Mouse (Mus musculus) stomach, postnatal 0 days (tissue): ENCODE results near the gene Abhd2. TPM values are rescaled to one million over a fixed set of nuclear protein-coding genes. Genes with fewer than 3 reads are reported as not detected.

Experiments used
- ATAC-seq: fragments of 200-750 bp; cut with Nextera tagmentation; 2 replicates; pipeline ENCODE4 v1.8.0; 2017; ENCODE audit not compliant: low FRiP score, low TSS enrichment
- DNase-seq: peaks from one replicate; pipeline ENCODE4 v3.0.0-alpha.2; 2016; ENCODE audit warnings: low spot score
- H3K27ac ChIP-seq: fragments of 300-500 bp; sonication (generic); replicated peaks from 2 replicates; pipeline ENCODE4 v1.5.1; 2014; ENCODE audit warnings: mild to moderate bottlenecking, control low read depth
- H3K27me3 ChIP-seq: fragments of 300-500 bp; sonication (generic); 2 replicates; pipeline ENCODE4 v1.6.1; 2014; ENCODE audit warnings: low read length; ENCODE audit not compliant: control insufficient read depth, insufficient read depth
- H3K36me3 ChIP-seq: fragments of 300-500 bp; sonication (generic); 2 replicates; pipeline ENCODE4 v1.6.1; 2014; ENCODE audit warnings: low read length, mixed read lengths; ENCODE audit not compliant: control insufficient read depth, insufficient read depth
- H3K4me1 ChIP-seq: fragments of 300-500 bp; sonication (generic); replicated peaks from 2 replicates; pipeline ENCODE4 v1.6.1; 2014; ENCODE audit warnings: antibody characterized with exemption; ENCODE audit not compliant: control insufficient read depth, insufficient read depth
- H3K4me2 ChIP-seq: fragments of 300-500 bp; sonication (generic); replicated peaks from 2 replicates; pipeline ENCODE4 v1.6.1; 2014; ENCODE audit warnings: low read depth, mild to moderate bottlenecking, control low read depth, moderate library complexity
- H3K4me3 ChIP-seq: fragments of 300-500 bp; sonication (generic); 2 replicates; pipeline ENCODE4 v1.5.1; 2014; ENCODE audit warnings: low read depth, low read length, control low read depth
- H3K9ac ChIP-seq: fragments of 300-500 bp; sonication (generic); 2 replicates; pipeline ENCODE4 v1.6.1; 2014; ENCODE audit warnings: mild to moderate bottlenecking, low read length, control low read depth, mixed read lengths
- H3K9me3 ChIP-seq: fragments of 300-500 bp; sonication (generic); 2 replicates; pipeline ENCODE4 v1.6.1; 2016; ENCODE audit warnings: low read length; ENCODE audit not compliant: control insufficient read depth
- CTCF ChIP-seq: IDR thresholded peaks from 2 replicates; pipeline ENCODE4 v1.5.1; 2016; ENCODE audit warnings: antibody characterized with exemption, low read depth, mild to moderate bottlenecking, moderate library complexity
- EP300 ChIP-seq: optimal IDR thresholded peaks from 2 replicates; pipeline ENCODE3; 2016; ENCODE audit warnings: antibody characterized with exemption
- WGBS: fragments of 180-500 bp; shearing (Covaris S2); extraction: QIAGEN DNeasy Blood & Tissue Kit; methylation state at CpG from one replicate; pipeline ENCODE4 v1.1.7; 2014; 5-methylcytosine and 5-hydroxymethylcytosine counted together
- polyA plus RNA-seq: library from polyadenylated mRNA; unstranded; fragments of >200 nt; fragmentation: Nextera tagmentation; extraction: Ambion mirVana; gene quantifications from 2 replicates; pipeline ENCODE4 v1.2.1, GENCODE M21; 2015

Abhd2 gene
- polyA plus RNA-seq, 1 experiment from 2014 or later, result 27.5 TPM

DNA sequence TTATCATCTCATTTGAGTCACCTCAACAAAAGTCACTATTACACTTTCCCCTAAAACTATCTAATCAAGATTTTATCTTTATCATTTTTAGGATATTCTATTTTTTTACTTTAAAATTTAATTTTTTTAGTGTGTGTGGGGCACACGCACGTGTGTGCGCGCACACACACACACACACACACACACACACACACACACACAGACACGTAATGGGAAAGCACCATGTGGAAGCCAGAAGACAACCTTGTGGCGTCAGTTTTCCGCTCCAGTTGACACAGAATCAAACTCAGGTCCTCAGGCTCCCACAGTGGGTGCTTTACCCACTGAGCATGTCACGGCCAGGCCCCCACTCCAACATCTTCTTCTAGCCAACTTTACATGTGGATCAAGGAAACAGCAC lies 4.1 kb upstream of the Abhd2 start:
- H3K4me1 ChIP-seq, result peaks cover under 1% of the 10 kb centered on the region; the same call in 1 of the 2 replicates
- H3K4me3 ChIP-seq, result no peak overlapping the region
- H3K27me3 ChIP-seq, result no peaks in the 10 kb centered on the region
- no peaks in the 10 kb centered on the region for H3K36me3 ChIP-seq
- WGBS, result 88% methylated on average over 8 of the region's 8 CpGs
- ATAC-seq, result no peak
- no peaks in the 10 kb centered on the region for H3K9me3 ChIP-seq
- no peak overlapping the region for H3K27ac ChIP-seq
- no peak overlapping the region for H3K4me2 ChIP-seq
- no peak for DNase-seq
- H3K9ac ChIP-seq, result no peak overlapping the region
- no peak for TF ChIP-seq EP300
- TF ChIP-seq CTCF, result no peak

- DNase-seq, result no peak
- no peak for ATAC-seq
- H3K27ac ChIP-seq, result no peak overlapping the region
- peaks cover 4% of the 10 kb centered on the region; the same call in 1 of the 2 replicates for H3K4me1 ChIP-seq
- no peaks in the 10 kb centered on the region for H3K36me3 ChIP-seq
- no peak for TF ChIP-seq CTCF
- TF ChIP-seq EP300, result no peak
- no peak overlapping the region for H3K9ac ChIP-seq
- WGBS, result 40% methylated on average over 8 of the region's 8 CpGs
- H3K9me3 ChIP-seq, result no peaks in the 10 kb centered on the region
- no peaks in the 10 kb centered on the region for H3K27me3 ChIP-seq
- H3K4me3 ChIP-seq, result no peak overlapping the region
- no peak overlapping the region for H3K4me2 ChIP-seq
These were observed 3.6 kb upstream of the Abhd2 start for GRCm38 (mm10) chr7:79269411-79269810.

- Histone ChIP-seq H3K27me3 (no peaks in the 10 kb centered on the region), H3K4me2 (no peak overlapping the region), H3K9ac (no peak overlapping the region), H3K9me3 (no peaks in the 10 kb centered on the region), H3K36me3 (no peaks in the 10 kb centered on the region), H3K4me1 (peaks cover 4% of the 10 kb centered on the region; the same call in 1 of the 2 replicates), H3K4me3 (no peak overlapping the region), H3K27ac (peak overlapping the region; percentile 40; the same call in 1 of the 2 replicates)
- ATAC-seq (no peak), DNase-seq (no peak)
- 36% methylated on average over 1 of the region's 1 CpGs for WGBS
- TF ChIP-seq CTCF (no peak), EP300 (no peak)
These were observed 3.1 kb upstream of the Abhd2 start for GRCm38 (mm10) chr7:79269866-79270265.

DNA sequence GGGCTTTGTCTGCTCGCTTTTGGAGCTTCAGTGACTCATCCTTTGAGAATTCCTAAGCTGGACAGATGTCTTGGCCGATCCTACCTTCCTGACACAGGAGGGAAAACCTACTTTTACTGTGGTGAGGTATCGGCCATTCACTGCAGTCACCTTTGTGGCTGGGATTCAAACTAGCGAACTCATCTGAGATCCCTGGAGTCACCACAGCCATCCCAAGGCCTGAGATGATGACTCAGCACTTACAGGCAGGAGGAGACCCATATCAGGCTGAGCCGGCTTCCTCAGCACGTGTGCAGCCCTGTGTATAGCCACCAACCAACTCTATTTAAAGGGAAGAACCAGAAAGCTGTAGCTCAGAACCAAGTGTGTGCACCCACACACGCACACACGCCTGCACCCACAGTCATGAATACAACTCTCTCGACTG lies 2.0 kb upstream of the Abhd2 start:
- Histone ChIP-seq H3K27me3 (no peaks in the 10 kb centered on the region), H3K9me3 (no peaks in the 10 kb centered on the region), H3K4me2 (no peak overlapping the region), H3K36me3 (no peaks in the 10 kb centered on the region), H3K4me1 (peaks cover 7% of the 10 kb centered on the region), H3K9ac (no peak overlapping the region), H3K4me3 (no peak overlapping the region), H3K27ac (0 out of 2 replicates have a peak overlapping the region, but pooled peaks have one; percentile 40)
- WGBS, result 70% methylated on average over 9 of the region's 9 CpGs
- DNase-seq (no peak), ATAC-seq (no peak)
- TF ChIP-seq EP300 (no peak), CTCF (no peak)

DNA sequence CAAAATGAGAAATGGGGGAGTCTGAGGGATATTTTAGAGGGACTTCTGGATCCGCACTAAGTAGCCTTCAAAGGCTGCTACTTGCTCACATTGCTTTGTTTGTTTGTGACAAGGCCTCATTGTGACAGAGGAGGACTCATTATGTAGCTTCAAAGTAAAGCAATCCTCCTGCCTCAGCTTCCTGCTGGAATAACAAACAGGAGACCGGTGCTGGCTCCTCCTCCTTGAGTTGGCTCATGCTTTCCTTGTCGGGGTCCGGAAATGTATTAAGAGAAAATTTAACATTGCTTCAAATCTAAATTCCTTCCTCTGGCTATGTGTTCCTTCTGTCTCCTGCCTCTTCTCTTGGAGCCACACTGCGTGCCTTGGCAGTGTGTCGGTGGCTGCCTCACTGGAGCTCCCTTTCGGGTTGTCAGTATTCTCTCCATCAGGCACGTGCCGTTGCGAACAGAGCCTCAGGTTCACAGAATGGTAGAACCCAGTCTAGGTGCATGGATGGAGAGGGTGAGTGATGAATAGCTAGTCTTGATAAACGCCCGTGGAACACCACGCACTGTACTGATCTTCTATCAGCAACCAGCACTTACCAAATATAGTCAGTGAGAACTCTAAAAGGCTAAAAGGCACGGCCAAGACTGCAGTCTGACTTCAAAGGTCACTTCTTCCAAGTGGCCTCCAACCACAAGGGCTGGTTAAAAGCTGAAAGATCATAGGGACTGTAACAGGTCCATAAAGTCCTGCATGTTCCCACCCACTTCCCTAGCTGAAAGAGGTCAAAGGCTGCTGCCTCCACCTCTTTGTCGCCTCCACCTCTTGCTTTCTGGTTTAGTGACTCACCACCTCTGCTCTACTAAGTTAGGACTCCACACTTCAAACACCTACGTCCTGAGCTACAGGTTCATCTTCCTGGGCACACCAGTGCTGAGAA lies 874 bp upstream of the Abhd2 start:
- Histone ChIP-seq H3K27ac (peak overlapping the region; percentile 8), H3K4me3 (peak overlapping the region; percentile 6; the same call in 1 of the 2 replicates), H3K27me3 (no peaks in the 10 kb centered on the region), H3K4me2 (peak overlapping the region; percentile 32), H3K4me1 (peaks cover 11% of the 10 kb centered on the region), H3K9me3 (no peaks in the 10 kb centered on the region), H3K36me3 (no peaks in the 10 kb centered on the region), H3K9ac (peak overlapping the region; percentile 4; the same call in 1 of the 2 replicates)
- ATAC-seq (peak; percentile 69), DNase-seq (peak; percentile 64)
- TF ChIP-seq EP300 (no peak), CTCF (no peak)
- WGBS, result 75% methylated on average over 16 of the region's 16 CpGs
